Mouse (Mus musculus): ENCODE measurements at regions not wholly inside any gene's neighbourhood (a gene's known extent, or its start where the extent isn't known, plus 50 kb on each side); places are given as distances from the start of the nearest gene placed in this dataset.

- H3K4me1 ChIP-seq (ENCODE audit: control insufficient read depth, insufficient read depth, low read length) = peaks cover 4% of the 10 kb centered on the region
- H3K4me3 ChIP-seq (ENCODE audit: insufficient read depth, low read length) = no peak overlapping the region
- no peak for TF ChIP-seq CTCF (IDR thresholded peaks at IDR 0.05; ENCODE audit: borderline replicate concordance, insufficient read depth, low read length)
- TF ChIP-seq POLR2A (IDR thresholded peaks at IDR 0.05; ENCODE audit: low read depth, low read length) = no peak
- no peak overlapping the region for H3K27ac ChIP-seq (ENCODE audit: insufficient read depth, low read length)
These were observed 209.4 kb upstream of the Inhba start for GRCm38 (mm10) chr13:15802043-15802795.

GRCm38 (mm10) chr13:15803965-15804364, 207.7 kb upstream of the Inhba start:
- Histone ChIP-seq H3K4me3 (ENCODE audit: insufficient read depth, low read length) (no peak overlapping the region), H3K27ac (ENCODE audit: insufficient read depth, low read length) (peak overlapping the region; percentile 83), H3K4me1 (ENCODE audit: control insufficient read depth, insufficient read depth, low read length) (peaks cover 4% of the 10 kb centered on the region)
- TF ChIP-seq POLR2A (IDR thresholded peaks at IDR 0.05; ENCODE audit: low read depth, low read length) = no peak
- no peak for TF ChIP-seq CTCF (IDR thresholded peaks at IDR 0.05; ENCODE audit: borderline replicate concordance, insufficient read depth, low read length)

DNA sequence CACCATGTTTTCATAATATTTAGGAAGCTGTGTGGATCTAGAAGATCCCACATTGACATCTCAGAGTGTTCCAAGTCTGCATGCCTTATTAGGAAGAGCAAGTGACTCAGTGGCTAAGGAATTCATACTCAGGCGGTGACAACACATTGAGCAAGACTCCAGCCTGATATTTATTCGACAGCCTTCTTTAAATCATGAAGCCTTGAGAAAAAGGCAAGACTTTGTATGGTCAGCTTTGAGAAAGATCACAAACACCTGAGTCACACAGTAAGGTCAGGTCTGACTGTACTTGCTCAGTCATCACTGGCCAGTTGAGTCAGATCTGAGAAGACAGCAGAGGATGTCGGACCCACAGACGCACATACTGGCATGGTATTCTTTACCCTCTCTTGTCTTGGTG, 204.7 kb upstream of the Inhba start:
- no peak for TF ChIP-seq POLR2A (IDR thresholded peaks at IDR 0.05; ENCODE audit: low read depth, low read length)
- TF ChIP-seq CTCF (IDR thresholded peaks at IDR 0.05; ENCODE audit: borderline replicate concordance, insufficient read depth, low read length) = no peak
- H3K4me1 ChIP-seq (ENCODE audit: control insufficient read depth, insufficient read depth, low read length) = peaks cover 4% of the 10 kb centered on the region
- peak overlapping the region; percentile 97 for H3K27ac ChIP-seq (ENCODE audit: insufficient read depth, low read length)
- no peak overlapping the region for H3K4me3 ChIP-seq (ENCODE audit: insufficient read depth, low read length)

DNA sequence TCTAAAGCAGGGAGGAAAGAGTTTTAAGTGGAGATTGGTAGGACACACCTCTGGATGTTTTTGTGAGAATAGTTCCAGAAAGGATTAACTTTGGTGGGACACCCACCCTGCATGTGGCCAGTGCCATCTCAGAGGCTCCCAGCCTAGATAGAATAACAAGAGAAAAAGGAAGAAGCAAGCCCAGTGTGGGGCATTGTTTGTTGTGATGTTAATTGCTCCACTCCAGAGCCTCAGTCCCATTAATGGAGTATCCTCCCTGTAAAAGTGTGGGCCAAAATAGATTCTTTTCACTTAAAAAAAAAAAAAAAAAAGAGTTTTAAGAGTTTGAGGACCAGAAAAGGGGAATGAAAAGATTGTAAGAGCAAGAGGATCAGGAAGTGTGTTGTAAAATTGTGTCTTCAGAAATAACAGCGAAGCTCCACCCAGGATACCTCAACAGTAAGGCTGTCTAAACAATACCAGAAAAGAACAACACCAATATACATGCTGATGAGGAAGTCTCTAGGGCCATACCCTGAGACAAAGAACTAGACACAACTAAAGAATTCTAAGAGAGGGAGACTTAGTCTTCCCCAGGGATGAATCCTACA, 189.3 kb upstream of the Inhba start:
- TF ChIP-seq POLR2A (IDR thresholded peaks at IDR 0.05; ENCODE audit: low read depth, low read length) (no peak), CTCF (IDR thresholded peaks at IDR 0.05; ENCODE audit: borderline replicate concordance, insufficient read depth, low read length) (no peak)

DNA sequence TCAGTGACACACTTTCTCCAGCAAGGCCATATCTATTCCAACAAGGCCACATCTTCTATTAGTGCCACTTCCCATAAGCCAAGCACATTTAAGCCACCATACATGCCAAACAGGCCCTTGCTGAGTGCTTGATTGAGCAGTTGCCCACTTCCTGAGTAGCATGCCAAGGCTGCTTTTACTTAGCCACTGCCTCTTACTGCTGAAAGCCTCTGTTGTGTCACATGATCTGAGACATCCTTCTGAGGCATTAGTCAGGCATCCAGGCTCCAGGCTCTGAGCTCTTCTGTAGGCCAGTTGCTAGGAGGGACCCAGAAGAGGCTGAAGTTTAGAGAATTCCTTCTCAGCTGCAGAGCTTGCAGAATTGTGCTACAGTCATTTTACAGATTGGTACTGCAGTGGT, 165.8 kb upstream of the Inhba start:
- peak overlapping the region; percentile 76 for H3K27ac ChIP-seq (ENCODE audit: insufficient read depth, low read length)
- H3K4me3 ChIP-seq (ENCODE audit: insufficient read depth, low read length) = no peak overlapping the region
- H3K4me1 ChIP-seq (ENCODE audit: control insufficient read depth, insufficient read depth, low read length) = peaks cover 6% of the 10 kb centered on the region; the same call in 1 of the 2 replicates
- TF ChIP-seq CTCF (IDR thresholded peaks at IDR 0.05; ENCODE audit: borderline replicate concordance, insufficient read depth, low read length) = no peak
- no peak for TF ChIP-seq POLR2A (IDR thresholded peaks at IDR 0.05; ENCODE audit: low read depth, low read length)

More for the DNA sequence above, 189.3 kb upstream of the Inhba start:
- no peaks in the 10 kb centered on the region for H3K4me1 ChIP-seq (ENCODE audit: control insufficient read depth, insufficient read depth, low read length)
- H3K4me3 ChIP-seq (ENCODE audit: insufficient read depth, low read length) = no peak overlapping the region
- no peak overlapping the region for H3K27ac ChIP-seq (ENCODE audit: insufficient read depth, low read length)

DNA sequence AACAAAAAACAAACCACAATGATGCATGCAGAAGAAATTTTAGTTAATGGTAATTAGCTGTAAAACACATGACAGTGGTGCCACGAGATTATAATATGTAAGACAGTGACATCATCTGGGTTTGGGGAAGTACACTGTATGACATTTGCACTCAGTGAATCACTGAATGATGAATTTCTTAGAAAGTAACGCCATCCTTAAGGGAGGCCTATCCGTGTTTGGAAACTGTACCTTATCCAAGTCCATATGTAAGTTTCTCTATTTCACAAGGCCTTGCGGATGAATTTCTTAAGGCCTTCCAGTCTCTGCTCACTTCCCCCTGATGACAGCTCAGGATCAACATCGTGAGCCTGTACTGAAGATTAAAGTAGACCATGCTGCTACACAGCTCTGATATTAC, 163.6 kb upstream of the Inhba start:
- Histone ChIP-seq H3K27ac (ENCODE audit: insufficient read depth, low read length) (no peak overlapping the region), H3K4me3 (ENCODE audit: insufficient read depth, low read length) (no peak overlapping the region), H3K4me1 (ENCODE audit: control insufficient read depth, insufficient read depth, low read length) (peaks cover 6% of the 10 kb centered on the region; the same call in 1 of the 2 replicates)
- TF ChIP-seq CTCF (IDR thresholded peaks at IDR 0.05; ENCODE audit: borderline replicate concordance, insufficient read depth, low read length) (no peak), POLR2A (IDR thresholded peaks at IDR 0.05; ENCODE audit: low read depth, low read length) (no peak)

- no peak for TF ChIP-seq CTCF (IDR thresholded peaks at IDR 0.05; ENCODE audit: borderline replicate concordance, insufficient read depth, low read length)
- TF ChIP-seq POLR2A (IDR thresholded peaks at IDR 0.05; ENCODE audit: low read depth, low read length) = no peak
These were observed 162.5 kb upstream of the Inhba start for GRCm38 (mm10) chr13:15849129-15849528.

GRCm38 (mm10) chr13:15850358-15850757, 161.3 kb upstream of the Inhba start:
- no peak overlapping the region for H3K4me3 ChIP-seq (ENCODE audit: insufficient read depth, low read length)
- no peak overlapping the region for H3K27ac ChIP-seq (ENCODE audit: insufficient read depth, low read length)
- TF ChIP-seq CTCF (IDR thresholded peaks at IDR 0.05; ENCODE audit: borderline replicate concordance, insufficient read depth, low read length) = no peak
- peaks cover 6% of the 10 kb centered on the region; the same call in 1 of the 2 replicates for H3K4me1 ChIP-seq (ENCODE audit: control insufficient read depth, insufficient read depth, low read length)

More at GRCm38 (mm10) chr13:15849129-15849528, 162.5 kb upstream of the Inhba start:
- Histone ChIP-seq H3K4me3 (ENCODE audit: insufficient read depth, low read length) (no peak overlapping the region), H3K27ac (ENCODE audit: insufficient read depth, low read length) (no peak overlapping the region), H3K4me1 (ENCODE audit: control insufficient read depth, insufficient read depth, low read length) (peaks cover 6% of the 10 kb centered on the region; the same call in 1 of the 2 replicates)

GRCm38 (mm10) chr13:15853022-15853566, 158.6 kb upstream of the Inhba start:
- TF ChIP-seq CTCF (IDR thresholded peaks at IDR 0.05; ENCODE audit: borderline replicate concordance, insufficient read depth, low read length) (no peak), POLR2A (IDR thresholded peaks at IDR 0.05; ENCODE audit: low read depth, low read length) (no peak)
- Histone ChIP-seq H3K4me3 (ENCODE audit: insufficient read depth, low read length) (no peak overlapping the region), H3K4me1 (ENCODE audit: control insufficient read depth, insufficient read depth, low read length) (no peaks in the 10 kb centered on the region), H3K27ac (ENCODE audit: insufficient read depth, low read length) (peak overlapping the region; percentile 57; the same call in 1 of the 2 replicates)

DNA sequence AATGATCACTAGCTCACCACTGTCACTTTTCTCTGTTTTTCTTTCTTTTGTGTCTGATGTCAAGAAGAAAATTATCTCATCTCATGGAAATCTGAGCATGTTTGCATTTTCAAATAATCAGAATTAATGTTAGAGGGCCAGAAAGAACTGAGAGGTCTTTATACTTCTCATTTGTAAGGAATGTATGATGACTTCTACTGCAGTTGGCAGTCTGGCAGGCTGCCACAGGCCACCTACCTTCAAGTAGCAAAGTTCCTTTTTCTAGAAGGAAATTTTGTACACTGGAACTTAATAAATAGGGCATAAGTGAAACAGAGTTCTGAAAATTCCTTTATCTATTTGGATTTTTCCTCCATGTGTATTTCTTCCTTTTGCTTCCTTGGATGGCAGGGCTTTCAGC, 148.7 kb upstream of the Inhba start:
- Histone ChIP-seq H3K27ac (ENCODE audit: insufficient read depth, low read length) (peak overlapping the region; percentile 81), H3K4me3 (ENCODE audit: insufficient read depth, low read length) (no peak overlapping the region)
- TF ChIP-seq CTCF (IDR thresholded peaks at IDR 0.05; ENCODE audit: borderline replicate concordance, insufficient read depth, low read length) = no peak
- no peak for TF ChIP-seq POLR2A (IDR thresholded peaks at IDR 0.05; ENCODE audit: low read depth, low read length)

More for the DNA sequence above, 148.7 kb upstream of the Inhba start:
- peaks cover 2% of the 10 kb centered on the region; the same call in 1 of the 2 replicates for H3K4me1 ChIP-seq (ENCODE audit: control insufficient read depth, insufficient read depth, low read length)

Data from embryonic fibroblast, embryonic 13.5 days (primary cell).